Mouse (Mus musculus) lung, adult 2 months (tissue): Measurements from ENCODE around the gene Olig1. TPM values are rescaled to one million over a fixed set of nuclear protein-coding genes. Genes with fewer than 3 reads are reported as not detected.

Source experiments
- DNase-seq: peaks from one replicate; pipeline ENCODE4 v3.0.0; 2022
- H3K4me1 ChIP-seq: fragments of 200-500 bp; 2 replicates; pipeline ENCODE4 v1.6.1; 2011; ENCODE audit warnings: low read length; ENCODE audit not compliant: control insufficient read depth, insufficient read depth
- H3K4me3 ChIP-seq: fragments of 200-500 bp; replicated peaks from 2 replicates; pipeline ENCODE3; 2011; ENCODE audit warnings: low read depth, mild to moderate bottlenecking, control low read depth, low read length; ENCODE audit errors: extremely low read depth
- CTCF ChIP-seq: fragments of 200-500 bp; IDR thresholded peaks from 2 replicates; pipeline ENCODE4 v1.5.1; 2011; ENCODE audit warnings: mild to moderate bottlenecking, low read length, control low read depth; ENCODE audit not compliant: insufficient read depth
- POLR2A ChIP-seq: fragments of 200-500 bp; IDR thresholded peaks from 2 replicates; pipeline ENCODE4 v1.6.1; 2011; ENCODE audit warnings: low read depth, mild to moderate bottlenecking, control low read depth, low read length, borderline replicate concordance; ENCODE audit errors: extremely low read depth
- WGBS: fragments of 180-500 bp; shearing (Covaris S2); methylation state at CpG from one replicate; pipeline ENCODE4 v1.1.7; 2018; 5-methylcytosine and 5-hydroxymethylcytosine counted together
- polyA plus RNA-seq: library from polyadenylated mRNA; depleted of rRNA; stranded (reverse); fragments of >200 nt; gene quantifications from 2 replicates; pipeline ENCODE4 v1.2.3, GENCODE M21; 2012

Gene Olig1
- polyA plus RNA-seq, 1 experiment: 0.05 TPM

DNA sequence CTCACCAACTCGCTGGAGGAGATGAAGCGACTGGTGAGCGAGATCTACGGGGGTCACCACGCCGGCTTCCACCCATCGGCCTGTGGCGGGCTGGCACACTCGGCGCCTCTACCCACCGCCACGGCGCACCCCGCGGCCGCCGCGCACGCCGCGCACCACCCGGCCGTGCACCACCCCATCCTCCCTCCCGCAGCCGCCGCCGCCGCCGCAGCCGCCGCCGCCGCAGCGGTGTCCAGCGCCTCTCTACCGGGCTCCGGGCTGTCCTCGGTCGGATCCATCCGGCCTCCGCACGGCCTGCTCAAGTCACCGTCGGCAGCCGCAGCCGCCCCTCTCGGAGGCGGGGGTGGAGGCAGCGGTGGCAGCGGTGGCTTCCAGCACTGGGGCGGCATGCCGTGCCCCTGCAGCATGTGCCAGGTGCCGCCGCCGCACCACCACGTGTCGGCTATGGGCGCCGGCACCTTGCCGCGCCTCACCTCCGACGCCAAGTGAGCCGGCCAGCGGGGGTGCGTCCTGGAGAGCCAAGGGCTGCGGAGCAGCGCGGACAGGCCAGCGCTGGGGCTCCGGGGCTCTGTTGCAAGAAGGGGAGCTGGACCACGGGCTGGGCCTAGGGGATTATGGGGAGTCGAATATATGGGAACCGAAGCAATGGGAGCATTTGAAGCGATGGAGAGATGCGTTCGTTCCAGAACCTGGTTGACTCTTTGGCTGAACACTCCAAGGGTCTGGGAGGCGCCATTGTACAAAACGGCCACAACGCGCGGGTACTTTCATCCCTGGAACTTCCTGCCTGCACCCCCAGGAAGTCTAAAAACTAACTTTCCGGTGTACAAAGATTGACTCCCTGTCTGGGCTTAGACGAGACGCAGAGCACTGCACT is 42.5 kb upstream of the Olig1 start:
- 1% methylated on average over 85 of the region's 85 CpGs for WGBS
- no peak for TF ChIP-seq POLR2A
- TF ChIP-seq CTCF: no peak
- DNase-seq: no peak
- Histone ChIP-seq H3K4me3 (no peak overlapping the region), H3K4me1 (no peaks in the 10 kb centered on the region)

DNA sequence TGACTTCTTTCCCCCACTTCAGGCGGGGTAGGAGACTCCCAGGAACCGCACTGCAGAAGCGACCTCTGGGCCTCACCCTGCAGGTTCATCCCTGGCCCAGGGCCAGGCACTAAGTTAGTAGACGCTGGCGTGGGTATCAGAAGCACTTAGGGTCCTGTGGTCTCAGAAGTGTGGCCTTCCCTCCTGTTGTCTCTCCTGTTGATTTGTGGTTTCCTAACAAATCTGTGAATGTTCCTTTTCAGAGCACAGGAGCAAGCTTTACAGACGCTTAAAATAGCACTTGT is 41.9 kb upstream of the Olig1 start:
- TF ChIP-seq POLR2A: no peak
- no peak for TF ChIP-seq CTCF
- Histone ChIP-seq H3K4me3 (no peak overlapping the region), H3K4me1 (no peaks in the 10 kb centered on the region)
- WGBS: 4% methylated on average over 6 of the region's 6 CpGs
- DNase-seq: no peak

DNA sequence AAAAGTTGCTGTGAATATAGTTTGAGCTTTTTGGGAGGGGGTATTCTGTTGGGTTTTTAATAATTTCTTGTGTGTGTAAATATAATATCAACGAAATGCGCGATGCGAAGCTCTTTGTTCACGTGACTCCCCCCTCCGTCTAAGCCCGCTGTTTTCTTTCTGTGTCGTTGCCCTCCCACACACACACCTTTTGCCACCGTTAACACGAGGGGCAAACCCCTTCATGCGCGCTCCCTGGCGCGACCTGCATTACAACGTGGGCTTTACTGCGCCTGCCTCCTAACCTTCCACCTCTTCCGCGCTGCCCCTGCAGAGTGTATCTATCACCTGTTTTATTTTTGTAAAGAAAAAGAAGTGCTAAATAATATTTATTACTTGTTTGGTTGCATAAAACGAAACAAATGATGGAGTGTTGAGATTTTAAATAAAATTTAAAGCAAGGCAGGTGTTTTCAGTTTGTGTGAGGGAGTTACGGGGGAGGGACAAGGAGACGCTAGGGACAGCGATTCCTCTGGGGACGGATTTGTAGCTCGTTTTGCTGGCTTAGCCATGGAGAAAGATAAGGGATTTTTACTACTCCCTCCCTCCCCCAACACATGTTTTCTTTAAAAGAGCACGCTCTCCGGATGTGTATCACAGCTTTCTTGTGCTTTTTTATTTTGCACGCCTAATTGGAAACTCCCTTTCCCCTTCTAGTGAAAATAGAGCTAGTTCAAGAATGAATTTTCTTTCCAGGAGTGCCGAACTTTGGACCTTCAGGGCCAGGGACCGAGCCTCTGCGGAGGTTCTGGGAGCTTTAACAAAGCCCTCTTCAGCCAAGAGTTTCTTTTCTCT is 41.1 kb upstream of the Olig1 start:
- TF ChIP-seq POLR2A (no peak), CTCF (no peak)
- no peak overlapping the region for H3K4me3 ChIP-seq
- 5% methylated on average over 30 of the region's 30 CpGs for WGBS
- DNase-seq: no peak
- H3K4me1 ChIP-seq: no peaks in the 10 kb centered on the region

DNA sequence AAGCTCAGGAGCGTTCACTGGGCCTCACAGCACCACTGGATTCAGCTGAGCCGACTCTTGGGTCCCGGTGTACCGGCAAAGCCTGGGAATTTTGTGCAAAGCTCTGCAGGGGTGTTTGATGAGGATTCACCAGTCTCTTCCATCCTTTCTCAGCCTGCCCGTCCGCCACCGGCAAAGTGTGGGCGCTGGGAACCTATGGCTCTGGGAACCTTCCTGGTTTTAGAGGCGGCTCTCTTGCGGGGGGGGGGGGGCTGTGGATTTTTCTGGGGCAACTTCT is 40.6 kb upstream of the Olig1 start:
- no peak for DNase-seq
- WGBS: 7% methylated on average over 10 of the region's 10 CpGs
- Histone ChIP-seq H3K4me3 (no peak overlapping the region), H3K4me1 (no peaks in the 10 kb centered on the region)
- TF ChIP-seq POLR2A (no peak), CTCF (no peak)

DNA sequence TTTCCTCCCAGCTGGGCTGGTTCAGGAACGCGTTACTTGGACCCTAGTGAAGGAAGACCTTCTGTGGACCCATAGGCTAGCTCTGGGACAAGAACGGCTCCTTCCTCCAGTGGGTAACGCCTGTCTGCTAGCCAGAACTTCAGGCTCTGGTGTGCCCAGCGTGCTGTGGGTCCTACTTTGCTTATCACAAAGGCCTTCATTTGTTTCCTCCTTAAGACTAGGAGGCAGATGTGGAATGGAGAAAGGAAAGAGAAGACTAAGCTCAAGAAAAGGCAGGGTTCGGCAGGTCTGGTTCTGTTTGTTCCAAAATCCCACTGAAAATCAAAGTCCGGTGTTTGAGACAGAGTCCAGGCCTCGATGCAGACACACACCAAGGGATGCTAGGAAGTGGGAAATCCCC is 39.9 kb upstream of the Olig1 start:
- no peak for TF ChIP-seq POLR2A
- H3K4me1 ChIP-seq: no peaks in the 10 kb centered on the region
- DNase-seq: no peak
- no peak overlapping the region for H3K4me3 ChIP-seq
- 21% methylated on average over 8 of the region's 8 CpGs for WGBS

DNA sequence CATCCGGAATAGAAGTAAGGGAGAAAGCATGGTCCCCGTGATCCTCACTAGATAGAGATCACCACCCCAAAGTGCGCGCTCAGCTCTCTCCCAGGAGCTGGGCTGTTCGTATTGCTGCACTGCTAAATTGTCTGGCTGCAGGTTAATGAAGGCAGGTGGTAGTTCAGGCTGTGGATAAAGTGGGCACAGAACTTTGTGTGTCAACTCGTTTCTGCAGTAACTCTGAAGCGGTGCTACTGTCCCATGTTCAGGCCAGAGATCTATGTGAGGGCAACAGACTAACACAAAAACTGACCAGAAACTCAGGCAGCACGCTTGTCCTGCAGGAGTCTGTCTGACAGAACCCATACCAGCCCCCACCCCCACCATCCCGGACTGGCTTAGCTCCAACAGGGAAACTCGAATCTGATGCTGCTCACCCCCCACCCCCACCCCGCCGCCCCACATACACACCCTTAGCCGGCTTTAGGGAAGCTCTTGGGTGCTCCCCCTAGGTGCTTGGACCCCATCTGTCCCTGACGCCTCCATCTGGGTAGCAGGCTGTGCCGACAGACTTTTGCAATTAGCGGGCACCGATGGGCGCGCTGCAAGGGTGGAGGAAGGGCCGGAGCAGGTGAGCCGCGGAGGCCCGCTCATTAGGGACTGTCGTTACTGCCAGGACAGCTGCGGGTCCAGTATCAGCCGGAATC is 37.6 kb upstream of the Olig1 start:
- no peak for DNase-seq
- TF ChIP-seq CTCF: no peak
- TF ChIP-seq POLR2A: no peak
- WGBS: 8% methylated on average over 26 of the region's 26 CpGs
- no peaks in the 10 kb centered on the region for H3K4me1 ChIP-seq
- no peak overlapping the region for H3K4me3 ChIP-seq

DNA sequence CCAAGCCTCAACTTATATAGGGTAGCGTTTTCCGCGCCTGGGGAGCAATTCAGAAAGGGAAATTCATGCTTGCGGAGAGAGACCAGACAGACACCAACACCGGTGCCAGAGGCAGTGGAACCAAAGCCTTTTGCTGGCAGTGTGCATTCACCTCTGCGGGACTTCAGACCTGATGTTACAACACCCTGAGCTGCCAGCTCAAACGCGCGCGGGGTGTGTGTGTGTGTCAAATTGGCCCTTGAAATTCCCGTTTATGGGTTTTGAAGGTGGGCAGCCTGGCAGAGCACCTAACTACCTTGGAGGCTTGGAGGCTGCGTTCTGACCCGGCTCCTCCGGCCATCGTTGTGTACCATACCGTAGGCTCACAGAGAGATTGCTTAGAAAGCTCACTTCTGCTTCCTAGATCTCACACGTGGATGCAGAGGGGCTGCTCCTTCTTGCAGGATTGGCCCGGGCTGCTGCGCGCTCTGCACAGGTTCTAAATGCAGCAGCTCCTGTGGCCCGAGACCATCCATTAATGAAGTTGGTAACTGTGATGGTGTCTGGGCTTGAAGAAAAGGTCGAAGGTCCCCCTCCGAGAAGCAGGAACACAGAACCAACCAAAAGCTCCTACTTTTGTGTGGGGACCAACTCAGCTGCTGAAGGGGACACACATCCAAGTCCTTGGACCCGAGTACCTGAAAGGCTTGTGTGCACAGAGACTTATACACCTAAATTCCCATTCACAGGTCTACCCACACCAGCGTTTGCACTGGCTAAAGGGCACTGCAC is 36.9 kb upstream of the Olig1 start:
- TF ChIP-seq POLR2A (no peak), CTCF (no peak)
- 6% methylated on average over 25 of the region's 25 CpGs for WGBS
- no peak for DNase-seq
- H3K4me3 ChIP-seq: no peak overlapping the region
- no peaks in the 10 kb centered on the region for H3K4me1 ChIP-seq

DNA sequence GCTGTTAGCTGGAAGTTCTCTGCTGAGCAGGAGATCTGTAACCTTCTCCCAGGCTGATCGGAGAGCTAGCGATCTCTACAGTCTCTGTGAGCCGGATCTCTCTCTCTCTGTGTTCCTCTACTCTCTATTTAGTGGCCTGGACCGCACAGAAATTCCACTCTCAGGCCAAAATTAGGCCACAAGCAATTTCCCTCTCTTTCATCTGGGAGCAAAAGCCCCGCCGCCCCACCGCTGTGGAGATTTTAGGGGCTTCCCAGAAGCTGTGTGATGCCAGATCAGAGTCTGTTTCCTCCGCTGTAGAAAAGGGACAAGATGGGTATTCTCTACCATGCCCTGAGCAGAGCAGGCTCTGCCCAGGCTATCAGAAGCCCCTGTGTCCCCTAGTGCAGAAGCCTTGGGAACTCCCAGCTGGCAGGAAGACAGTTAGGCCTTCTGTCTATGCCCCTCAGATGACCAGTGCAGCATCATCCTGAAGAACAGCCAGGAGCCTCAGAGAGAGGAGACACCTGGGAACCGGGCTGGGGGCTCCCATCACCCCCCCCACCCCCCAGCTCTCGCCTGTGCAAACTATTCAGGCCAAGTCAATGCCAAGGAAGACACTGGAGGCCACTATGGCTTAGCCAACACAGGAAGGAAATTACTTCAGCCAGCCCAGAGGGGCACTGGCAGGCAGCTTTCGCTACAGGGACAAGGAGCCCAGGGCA is 36.2 kb upstream of the Olig1 start:
- TF ChIP-seq POLR2A: no peak
- TF ChIP-seq CTCF: no peak
- 23% methylated on average over 11 of the region's 11 CpGs for WGBS
- no peak overlapping the region for H3K4me3 ChIP-seq
- no peak for DNase-seq
- no peaks in the 10 kb centered on the region for H3K4me1 ChIP-seq

DNA sequence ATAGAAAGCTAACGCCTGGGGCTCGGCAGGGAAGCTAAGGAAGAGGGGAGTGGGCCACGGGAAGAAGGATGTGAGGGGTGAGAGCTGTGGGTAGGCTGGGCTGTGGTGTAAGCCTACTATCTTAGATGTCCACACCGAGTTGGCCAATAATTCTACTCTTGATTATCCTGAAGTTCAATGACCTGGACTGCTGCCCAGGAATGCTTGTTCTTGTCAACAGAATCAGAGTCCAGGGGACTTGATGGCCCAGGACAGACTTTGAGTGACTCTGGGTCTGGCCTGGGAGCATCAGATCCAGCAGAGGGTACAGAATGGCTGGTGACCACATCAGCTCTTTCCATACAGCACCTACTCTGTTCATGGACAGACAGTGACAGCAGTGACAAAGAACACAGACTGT is 30.5 kb upstream of the Olig1 start:
- no peak for DNase-seq
- Histone ChIP-seq H3K4me3 (no peak overlapping the region), H3K4me1 (no peaks in the 10 kb centered on the region)
- TF ChIP-seq POLR2A: no peak
- TF ChIP-seq CTCF: no peak
- WGBS: 43% methylated on average over 4 of the region's 4 CpGs
